Mouse (Mus musculus) embryonic facial prominence, embryonic 10.5 days (tissue): ENCODE results near the gene Dnajc21. TPM values are rescaled to one million over a fixed set of nuclear protein-coding genes. Genes with fewer than 3 reads are reported as not detected.

Experiments
- DNase-seq: peaks from one replicate; pipeline ENCODE4 v3.0.0-alpha.2; 2017; ENCODE audit warnings: low spot score
- H3K27ac ChIP-seq: fragments of 300-500 bp; sonication (generic); replicated peaks from 2 replicates; pipeline ENCODE4 v1.5.1; 2016; ENCODE audit warnings: mild to moderate bottlenecking
- H3K27me3 ChIP-seq: fragments of 300-500 bp; sonication (generic); replicated peaks from 2 replicates; pipeline ENCODE4 v1.6.1; 2016; ENCODE audit warnings: low read depth, mild to moderate bottlenecking; ENCODE audit not compliant: poor library complexity, severe bottlenecking
- H3K36me3 ChIP-seq: fragments of 300-500 bp; sonication (generic); replicated peaks from 2 replicates; pipeline ENCODE4 v1.6.1; 2016; ENCODE audit warnings: mild to moderate bottlenecking, moderate library complexity
- H3K4me1 ChIP-seq: fragments of 300-500 bp; sonication (generic); 2 replicates; pipeline ENCODE4 v1.6.1; 2016
- H3K4me3 ChIP-seq: fragments of 300-500 bp; sonication (generic); 2 replicates; pipeline ENCODE4 v1.5.1; 2016; ENCODE audit warnings: mild to moderate bottlenecking, moderate library complexity
- H3K9me3 ChIP-seq: fragments of 300-500 bp; sonication (generic); 2 replicates; pipeline ENCODE4 v1.6.1; 2016; ENCODE audit warnings: mild to moderate bottlenecking
- WGBS: fragments of 180-500 bp; shearing (Covaris S2); methylation state at CpG from one replicate; pipeline ENCODE4 v1.1.7; 2016; 5-methylcytosine and 5-hydroxymethylcytosine counted together
- polyA plus RNA-seq: library from polyadenylated mRNA; unstranded; fragments of >200 nt; fragmentation: Nextera tagmentation; extraction: Ambion mirVana; gene quantifications from 2 replicates; pipeline ENCODE4 v1.2.1, GENCODE M21; 2016

Gene Dnajc21
- polyA plus RNA-seq, 1 experiment from 2014 or later, result 13.0 TPM

DNA sequence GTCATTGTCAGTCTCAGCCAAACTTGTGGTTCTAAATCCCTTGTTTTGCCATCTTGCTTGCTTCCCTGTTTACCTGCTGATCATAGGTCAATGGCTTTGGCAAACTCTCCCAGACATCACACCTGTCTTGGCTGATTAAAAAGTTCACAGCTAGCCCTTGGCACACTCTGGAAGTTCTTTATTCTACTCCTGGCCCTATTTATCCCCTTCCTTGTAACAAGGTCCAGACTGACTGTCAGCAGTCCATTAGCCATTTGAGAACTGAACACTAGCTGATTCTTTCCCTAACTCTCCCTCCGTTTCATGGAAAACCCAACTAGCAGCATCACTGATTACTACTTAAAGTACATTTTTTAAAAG is 48.6 kb downstream of the Dnajc21 start:
- no peak overlapping the region for H3K27ac ChIP-seq
- 67% methylated on average over 1 of the region's 1 CpGs for WGBS
- H3K4me3 ChIP-seq, result no peak overlapping the region
- H3K36me3 ChIP-seq, result no peaks in the 10 kb centered on the region
- peaks cover 8% of the 10 kb centered on the region for H3K4me1 ChIP-seq
- no peaks in the 10 kb centered on the region for H3K9me3 ChIP-seq
- no peak for DNase-seq
- H3K27me3 ChIP-seq, result no peaks in the 10 kb centered on the region

DNA sequence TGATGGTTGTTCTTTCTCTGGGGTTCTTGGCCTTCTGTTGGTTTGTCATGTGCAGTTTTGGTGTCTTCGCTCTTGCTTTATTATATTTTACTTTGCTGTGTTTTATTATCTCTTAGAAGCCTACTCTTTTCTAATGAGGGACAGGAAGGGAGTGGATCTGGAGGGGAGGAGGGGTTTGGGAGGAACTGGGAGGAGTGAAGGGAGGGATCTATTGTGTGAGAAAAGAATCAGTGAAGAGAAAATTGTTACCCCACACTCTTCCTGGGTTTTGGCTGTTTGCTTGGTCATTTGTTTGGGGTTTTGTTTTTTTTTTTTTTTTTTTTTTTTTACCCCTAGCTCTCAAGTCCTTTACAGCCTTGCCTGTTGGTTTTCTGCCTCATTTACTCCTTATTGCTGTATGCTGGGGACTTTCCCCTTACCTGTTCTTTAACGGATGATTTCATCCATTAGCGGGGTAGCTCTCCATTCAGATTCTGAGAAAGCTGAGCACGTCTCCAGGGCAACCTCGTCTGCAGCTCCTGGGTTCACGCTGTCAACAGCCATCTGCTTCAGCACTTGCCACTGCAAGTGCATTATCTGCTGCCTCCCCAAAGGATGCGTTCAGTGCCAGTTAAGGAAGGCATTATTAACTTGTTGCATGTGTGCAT is 49.1 kb downstream of the Dnajc21 start:
- DNase-seq, result peak; percentile 13
- Histone ChIP-seq H3K36me3 (no peaks in the 10 kb centered on the region), H3K9me3 (no peaks in the 10 kb centered on the region), H3K4me3 (no peak overlapping the region), H3K4me1 (peaks cover 8% of the 10 kb centered on the region), H3K27me3 (no peaks in the 10 kb centered on the region), H3K27ac (no peak overlapping the region)
- 27% methylated on average over 7 of the region's 7 CpGs for WGBS

DNA sequence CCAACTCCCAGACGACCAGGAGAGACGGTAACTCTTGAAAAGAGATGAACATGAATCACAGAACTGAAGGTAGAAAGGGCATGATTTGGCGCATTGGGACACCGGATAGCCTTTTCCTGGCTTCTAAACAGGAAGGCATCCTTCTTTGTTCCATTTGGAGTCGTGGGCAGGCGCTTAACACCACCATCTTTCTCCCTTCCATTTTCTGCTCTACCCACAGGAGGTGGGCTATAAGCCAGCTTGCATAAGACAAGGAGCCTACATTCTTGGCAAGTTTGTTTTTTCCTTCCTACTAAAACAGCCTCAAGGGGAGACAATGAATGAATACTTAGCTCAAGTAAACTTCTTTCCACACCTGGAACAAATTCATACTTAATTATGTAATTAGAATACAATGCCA is 56.7 kb downstream of the Dnajc21 start:
- WGBS, result 87% methylated on average over 6 of the region's 6 CpGs
- H3K4me1 ChIP-seq, result no peaks in the 10 kb centered on the region

DNA sequence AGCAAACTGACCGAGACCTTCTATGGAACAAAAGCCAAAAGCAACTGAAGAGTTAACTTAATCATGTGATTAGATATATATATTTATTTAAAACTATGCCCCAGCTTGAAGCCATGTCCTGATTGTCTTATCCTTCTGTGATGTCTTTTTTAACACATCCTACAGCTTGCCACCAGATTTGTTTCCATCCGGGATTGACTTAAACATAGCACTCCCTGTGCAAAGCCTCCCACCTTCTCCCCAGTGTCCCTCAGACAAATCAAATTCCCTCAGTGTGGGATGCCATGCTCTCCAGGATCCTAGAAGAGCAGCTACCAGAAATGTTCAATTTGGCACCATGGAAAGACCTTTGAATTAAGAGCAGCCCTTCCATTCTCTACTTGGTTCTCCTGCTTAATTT is 59.4 kb downstream of the Dnajc21 start:
- no peak for DNase-seq
- 88% methylated on average over 2 of the region's 2 CpGs for WGBS
- Histone ChIP-seq H3K36me3 (no peaks in the 10 kb centered on the region), H3K27me3 (no peaks in the 10 kb centered on the region), H3K4me3 (no peak overlapping the region), H3K9me3 (no peaks in the 10 kb centered on the region), H3K27ac (no peak overlapping the region), H3K4me1 (no peaks in the 10 kb centered on the region)

More for the DNA sequence above, 56.7 kb downstream of the Dnajc21 start:
- Histone ChIP-seq H3K9me3 (no peaks in the 10 kb centered on the region), H3K27ac (no peak overlapping the region), H3K27me3 (no peaks in the 10 kb centered on the region), H3K36me3 (no peaks in the 10 kb centered on the region), H3K4me3 (no peak overlapping the region)
- no peak for DNase-seq

DNA sequence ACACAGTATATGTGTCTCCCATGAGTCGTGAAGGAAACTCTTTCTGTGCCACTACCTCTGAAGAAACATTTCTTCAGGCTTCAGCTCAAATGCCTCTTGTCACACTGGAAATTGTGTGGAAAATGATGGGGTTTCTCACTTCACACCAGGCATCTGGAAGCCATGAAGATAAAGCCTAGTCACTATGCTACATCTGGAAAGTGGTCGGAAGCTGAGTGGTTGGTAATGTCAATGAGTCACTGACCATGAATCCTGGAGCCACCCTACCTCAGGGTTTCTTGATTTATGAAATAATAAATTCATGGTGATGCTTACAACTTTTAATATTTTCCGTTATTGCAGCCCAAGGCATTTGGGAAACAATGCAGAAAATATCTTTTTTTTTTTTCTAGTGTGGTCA is 60.5 kb downstream of the Dnajc21 start:
- Histone ChIP-seq H3K27me3 (no peaks in the 10 kb centered on the region), H3K9me3 (no peaks in the 10 kb centered on the region), H3K4me1 (no peaks in the 10 kb centered on the region), H3K36me3 (no peaks in the 10 kb centered on the region), H3K4me3 (no peak overlapping the region), H3K27ac (no peak overlapping the region)
- WGBS, result 88% methylated on average over 3 of the region's 3 CpGs
- DNase-seq, result no peak

DNA sequence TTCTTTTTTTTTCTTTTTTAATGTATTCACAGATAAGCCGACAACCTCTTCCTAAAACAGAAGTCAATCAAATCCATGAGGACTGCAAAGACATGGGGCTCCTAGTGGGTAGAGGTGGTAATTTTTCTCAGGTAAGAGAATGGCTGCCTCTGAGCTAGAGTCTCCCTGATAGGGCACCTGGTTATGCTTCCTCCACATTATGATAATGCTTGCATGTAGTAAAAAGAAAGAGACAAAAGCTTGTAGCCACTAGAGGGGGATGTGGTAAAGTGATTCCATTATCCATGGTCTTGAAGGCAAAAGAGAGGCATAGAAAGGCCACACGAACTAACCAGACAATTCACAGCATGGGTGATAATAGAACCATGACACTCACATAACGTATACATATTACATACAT is 69.9 kb downstream of the Dnajc21 start:
- no peaks in the 10 kb centered on the region for H3K9me3 ChIP-seq
- no peak overlapping the region for H3K27ac ChIP-seq
- 66% methylated on average over 3 of the region's 3 CpGs for WGBS
- no peaks in the 10 kb centered on the region for H3K27me3 ChIP-seq
- H3K4me3 ChIP-seq, result no peak overlapping the region
- peaks cover 5% of the 10 kb centered on the region; the same call in 1 of the 2 replicates for H3K4me1 ChIP-seq
- no peak for DNase-seq
- no peaks in the 10 kb centered on the region for H3K36me3 ChIP-seq

DNA sequence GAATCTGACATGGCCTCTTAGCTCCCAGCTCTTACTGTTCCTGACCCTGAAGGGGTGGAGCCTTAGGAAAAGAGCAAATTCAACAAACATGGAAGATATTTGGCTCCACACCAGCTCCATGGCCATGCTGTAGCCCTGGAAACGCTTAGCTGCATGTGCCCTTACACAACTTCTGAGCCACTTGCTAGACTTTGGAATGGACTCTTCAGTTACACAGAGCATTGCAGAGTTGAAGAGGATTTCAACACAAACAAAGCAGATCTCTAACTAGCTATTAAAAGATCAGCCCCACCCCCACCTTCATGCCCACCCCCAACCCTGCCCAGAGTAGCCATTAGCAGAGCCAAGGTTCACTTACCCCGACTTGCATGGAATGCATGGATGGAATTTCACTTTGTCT is 70.5 kb downstream of the Dnajc21 start:
- Histone ChIP-seq H3K4me1 (peaks cover 5% of the 10 kb centered on the region; the same call in 1 of the 2 replicates), H3K27me3 (no peaks in the 10 kb centered on the region), H3K27ac (no peak overlapping the region), H3K9me3 (no peaks in the 10 kb centered on the region), H3K4me3 (no peak overlapping the region), H3K36me3 (no peaks in the 10 kb centered on the region)
- WGBS, result 64% methylated on average over 2 of the region's 2 CpGs
- no peak for DNase-seq

Other genes with a start within 250 kb of the Dnajc21 start
- gene Gm21973, start 145.1 kb downstream of the Dnajc21 start, polyA plus RNA-seq, result not detected in 2 replicates
- gene Agxt2, start 112.0 kb downstream of the Dnajc21 start, polyA plus RNA-seq, result not detected in 2 replicates
- gene Brix1, start 15.4 kb upstream of the Dnajc21 start, polyA plus RNA-seq, result 134 and 138 TPM in 2 replicates
- gene Rad1, start 15.5 kb upstream of the Dnajc21 start, polyA plus RNA-seq, result 53.9 and 58.2 TPM in 2 replicates
- gene Ttc23l, start 88.2 kb upstream of the Dnajc21 start, polyA plus RNA-seq, result not detected in 2 replicates
- 73.2 and 75.8 TPM in 2 replicates for gene Rai14, start 244.1 kb upstream of the Dnajc21 start, polyA plus RNA-seq